7 mouse cellular contexts compared by ENCODE assay signal in genomic region chr3:97309748-97310536, GRCm38 (mm10). TPM values are rescaled to one million over a fixed set of nuclear protein-coding genes. Genes with fewer than 3 reads are reported as not detected.
DNase-seq lines count a peak whose midpoint lies in the region; ATAC-seq lines count a peak whose summit lies in the region.

No protein-coding gene starts in this region.

- no peaks in the 10 kb centered on the region for H3K36me3 ChIP-seq in lung, embryonic 15.5 days
- no peaks in the 10 kb centered on the region for H3K36me3 ChIP-seq in hindbrain, embryonic 10.5 days
- H3K36me3 ChIP-seq in limb, embryonic 12.5 days, result no peaks in the 10 kb centered on the region
- no peaks in the 10 kb centered on the region for H3K36me3 ChIP-seq in stomach, embryonic 14.5 days (ENCODE audit: control insufficient read depth, insufficient read depth, low read length)

- H3K9me3 ChIP-seq in lung, embryonic 15.5 days, result no peaks in the 10 kb centered on the region
- H3K9me3 ChIP-seq in hindbrain, embryonic 10.5 days, result peaks cover 6% of the 10 kb centered on the region
- peaks cover 6% of the 10 kb centered on the region for H3K9me3 ChIP-seq in limb, embryonic 12.5 days
- no peaks in the 10 kb centered on the region for H3K9me3 ChIP-seq in stomach, embryonic 14.5 days (ENCODE audit: control insufficient read depth, low read depth, low read length)

- peak overlapping the region; percentile 41 for H3K4me2 ChIP-seq in lung, embryonic 15.5 days
- peak overlapping the region; percentile 48 for H3K4me2 ChIP-seq in limb, embryonic 12.5 days
- H3K4me2 ChIP-seq in stomach, embryonic 14.5 days (replicated peaks; ENCODE audit: low read depth, low read length), result peak overlapping the region; percentile 30

- H3K27me3 ChIP-seq in lung, embryonic 15.5 days, result no peaks in the 10 kb centered on the region
- peaks cover 14% of the 10 kb centered on the region for H3K27me3 ChIP-seq in hindbrain, embryonic 10.5 days (ENCODE audit: insufficient read depth, poor library complexity, severe bottlenecking)
- peaks cover 17% of the 10 kb centered on the region for H3K27me3 ChIP-seq in limb, embryonic 12.5 days
- H3K27me3 ChIP-seq in stomach, embryonic 14.5 days (ENCODE audit: control insufficient read depth, insufficient read depth, low read length), result no peaks in the 10 kb centered on the region

- no peak overlapping the region for H3K27ac ChIP-seq in lung, embryonic 15.5 days
- peak overlapping the region; percentile 18; the same call in 1 of the 2 replicates for H3K27ac ChIP-seq in hindbrain, embryonic 10.5 days
- no peak overlapping the region for H3K27ac ChIP-seq in limb, embryonic 12.5 days
- H3K27ac ChIP-seq in stomach, embryonic 14.5 days (ENCODE audit: low read length), result no peak overlapping the region

- no peak for DNase-seq in lung, postnatal 14 days
- DNase-seq in hindbrain, embryonic 10.5 days (ENCODE audit: low spot score), result no peak
- DNase-seq in thymus, postnatal 0 days (ENCODE audit: low spot score), result no peak

- H3K4me1 ChIP-seq in lung, embryonic 15.5 days, result peaks cover 16% of the 10 kb centered on the region
- peaks cover 56% of the 10 kb centered on the region for H3K4me1 ChIP-seq in hindbrain, embryonic 10.5 days (replicated peaks)
- H3K4me1 ChIP-seq in limb, embryonic 12.5 days (replicated peaks), result peaks cover 34% of the 10 kb centered on the region
- H3K4me1 ChIP-seq in stomach, embryonic 14.5 days (ENCODE audit: control insufficient read depth, insufficient read depth, low read length), result 0 out of 2 replicates have a peak, but pooled peaks cover 5% of the 10 kb centered on the region

- H3K4me3 ChIP-seq in lung, embryonic 15.5 days, result no peak overlapping the region
- H3K4me3 ChIP-seq in hindbrain, embryonic 10.5 days, result peak overlapping the region; percentile 28
- 0 out of 2 replicates have a peak overlapping the region, but pooled peaks have one; percentile 2 for H3K4me3 ChIP-seq in limb, embryonic 12.5 days (replicated peaks)
- H3K4me3 ChIP-seq in stomach, embryonic 14.5 days (ENCODE audit: low read depth, low read length), result no peak overlapping the region; the same call in 1 of the 2 replicates

- H3K9ac ChIP-seq in lung, embryonic 15.5 days, result no peak overlapping the region
- H3K9ac ChIP-seq in limb, embryonic 12.5 days (replicated peaks), result peak overlapping the region; percentile 19; the same call in 1 of the 2 replicates
- H3K9ac ChIP-seq in stomach, embryonic 14.5 days (replicated peaks; ENCODE audit: low read depth, low read length), result no peak overlapping the region

- 3% methylated on average over 16 of the region's 16 CpGs for WGBS in lung, embryonic 15.5 days
- 6% methylated on average over 16 of the region's 16 CpGs for WGBS in hindbrain, embryonic 10.5 days
- 3% methylated on average over 16 of the region's 16 CpGs for WGBS in limb, embryonic 12.5 days
- WGBS in stomach, embryonic 14.5 days, result 6% methylated on average over 16 of the region's 16 CpGs

- ATAC-seq in lung, embryonic 15.5 days (ENCODE audit: borderline replicate concordance, extremely low read depth, low FRiP score, low TSS enrichment), result no peak
- no peak for ATAC-seq in limb, embryonic 12.5 days (ENCODE audit: insufficient number of reproducible peaks, insufficient read depth, low FRiP score, low TSS enrichment, low read depth)
- ATAC-seq in stomach, embryonic 14.5 days (ENCODE audit: insufficient number of reproducible peaks, insufficient read depth, low FRiP score, low read depth), result no peak
- no peak for ATAC-seq in erythroid progenitor cell, adult 5-6 weeks (replicated peaks; ENCODE audit: low FRiP score, poor library complexity, severe bottlenecking)

RNA-seq across cellular contexts. Expression of gene Bcl9, which starts 12.2 kb away (rescaled TPM):
- polyA plus RNA-seq in lung, embryonic 15.5 days (2015; fragmentation: Nextera tagmentation; extraction: Ambion mirVana), result 44.1 and 46.7 TPM in 2 replicates
- polyA plus RNA-seq in hindbrain, embryonic 10.5 days (2016; fragmentation: Nextera tagmentation; extraction: Ambion mirVana), result 52.3 and 71.6 TPM in 2 replicates
- 81.5 and 92.5 TPM in 2 replicates for polyA plus RNA-seq in limb, embryonic 12.5 days (2016; fragmentation: Nextera tagmentation; extraction: Ambion mirVana)
- 58.2 and 72.0 TPM in 2 replicates for polyA plus RNA-seq in stomach, embryonic 14.5 days (2014; fragmentation: Nextera tagmentation; extraction: Ambion mirVana)
- polyA plus RNA-seq in thymus, postnatal 0 days (2015; fragmentation: Nextera tagmentation; extraction: Ambion mirVana), result 19.6 and 23.7 TPM in 2 replicates
- total RNA-seq in erythroid progenitor cell, adult 5-6 weeks (2015; ENCODE audit: low replicate concordance), result 14.4 and 45.7 TPM in 2 replicates
- 0.13 and 0.76 TPM in 2 replicates for total RNA-seq in erythroid progenitor cell, adult 5-6 weeks (2017; ENCODE audit: low replicate concordance)

Comparison
In these comparisons a context has a peak if more than half of its experiments do, and no peak if none do; other contexts are left out.
1. H3K4me3 ChIP-seq: peak in hindbrain, embryonic 10.5 days (single experiment) and limb, embryonic 12.5 days (single experiment); none in lung, embryonic 15.5 days (single experiment) and stomach, embryonic 14.5 days (single experiment).
2. Peak in every context shown above with its lines, with median percentiles within 50 percentile points of each other: H3K4me2 ChIP-seq.